Mouse (Mus musculus) forebrain, embryonic 14.5 days (tissue): ENCODE results near the gene Gm39566. TPM values are rescaled to one million over a fixed set of nuclear protein-coding genes. Genes with fewer than 3 reads are reported as not detected.

Experiments
- ATAC-seq: fragments of 200-750 bp; cut with Nextera tagmentation; 2 replicates; pipeline ENCODE4 v1.8.0; 2017; ENCODE audit warnings: mild to moderate bottlenecking, moderate library complexity
- DNase-seq: peaks from one replicate; pipeline ENCODE4 v3.0.0-alpha.2; 2015; ENCODE audit warnings: low spot score
- H3K27ac ChIP-seq: fragments of 300-500 bp; sonication (generic); 2 replicates; pipeline ENCODE4 v1.5.1; 2014; ENCODE audit warnings: low read depth, mild to moderate bottlenecking, control low read depth, low read length, moderate library complexity
- H3K27me3 ChIP-seq: fragments of 300-500 bp; sonication (generic); replicated peaks from 2 replicates; pipeline ENCODE4 v1.6.1; 2014; ENCODE audit warnings: low read length, control low read depth, mixed read lengths; ENCODE audit not compliant: control insufficient read depth, insufficient read depth
- H3K36me3 ChIP-seq: fragments of 300-500 bp; sonication (generic); 2 replicates; pipeline ENCODE4 v1.6.1; 2014; ENCODE audit warnings: low read length, control low read depth; ENCODE audit not compliant: control insufficient read depth, insufficient read depth
- H3K4me1 ChIP-seq: fragments of 300-500 bp; sonication (generic); 2 replicates; pipeline ENCODE4 v1.6.1; 2014; ENCODE audit warnings: antibody characterized with exemption, low read length, control low read depth; ENCODE audit not compliant: control insufficient read depth, insufficient read depth
- H3K4me2 ChIP-seq: fragments of 300-500 bp; sonication (generic); 2 replicates; pipeline ENCODE4 v1.6.1; 2014; ENCODE audit warnings: mild to moderate bottlenecking, control low read depth, low read length
- H3K4me3 ChIP-seq: fragments of 300-500 bp; sonication (generic); 2 replicates; pipeline ENCODE4 v1.5.1; 2014; ENCODE audit warnings: low read depth, low read length, control low read depth
- H3K9ac ChIP-seq: fragments of 300-500 bp; sonication (generic); 2 replicates; pipeline ENCODE4 v1.6.1; 2014; ENCODE audit warnings: mild to moderate bottlenecking, low read length, control low read depth, moderate library complexity
- H3K9me3 ChIP-seq: fragments of 300-500 bp; sonication (generic); replicated peaks from 2 replicates; pipeline ENCODE4 v1.6.1; 2016; ENCODE audit warnings: low read length, control low read depth, mixed read lengths; ENCODE audit not compliant: control insufficient read depth
- WGBS: fragments of 180-500 bp; shearing (Covaris S2); extraction: QIAGEN DNeasy Blood & Tissue Kit; methylation state at CpG from one replicate; pipeline ENCODE4 v1.1.7; 2014; 5-methylcytosine and 5-hydroxymethylcytosine counted together
- polyA plus RNA-seq: library from polyadenylated mRNA; unstranded; fragments of >200 nt; fragmentation: Nextera tagmentation; extraction: Ambion mirVana; gene quantifications from 2 replicates; pipeline ENCODE4 v1.2.1, GENCODE M21; 2014

The Gm39566 gene
- polyA plus RNA-seq, 1 experiment from 2014 or later, result not detected

- DNase-seq, result peak; percentile 76
- Histone ChIP-seq H3K9ac (peak overlapping the region; percentile 75), H3K4me2 (peak overlapping the region; percentile 98), H3K36me3 (no peaks in the 10 kb centered on the region), H3K27me3 (peaks cover 27% of the 10 kb centered on the region), H3K4me3 (peak overlapping the region; percentile 56), H3K9me3 (no peaks in the 10 kb centered on the region), H3K4me1 (peaks cover 43% of the 10 kb centered on the region), H3K27ac (peak overlapping the region; percentile 70; the same call in 1 of the 2 replicates)
- WGBS, result under 1% methylated on average over 60 of the region's 60 CpGs
- peak; percentile 33 for ATAC-seq
These were observed 11.1 kb downstream of the Gm39566 start for GRCm38 (mm10) chr11:69803786-69804651.

- H3K4me2 ChIP-seq, result peak overlapping the region; percentile 98
- H3K9me3 ChIP-seq, result no peaks in the 10 kb centered on the region
- 0 out of 2 replicates have a peak, but pooled peaks have one; percentile 1 for ATAC-seq
- H3K36me3 ChIP-seq, result no peaks in the 10 kb centered on the region
- 2% methylated on average over 12 of the region's 12 CpGs for WGBS
- DNase-seq, result no peak
- peak overlapping the region; percentile 70; the same call in 1 of the 2 replicates for H3K27ac ChIP-seq
- peaks cover 46% of the 10 kb centered on the region for H3K4me1 ChIP-seq
- H3K9ac ChIP-seq, result peak overlapping the region; percentile 75
- H3K4me3 ChIP-seq, result peak overlapping the region; percentile 56
- peaks cover 27% of the 10 kb centered on the region for H3K27me3 ChIP-seq
These were observed 11.8 kb downstream of the Gm39566 start for GRCm38 (mm10) chr11:69803328-69803727.

- peak overlapping the region; percentile 56 for H3K4me3 ChIP-seq
- no peaks in the 10 kb centered on the region for H3K9me3 ChIP-seq
- under 1% methylated on average over 33 of the region's 33 CpGs for WGBS
- H3K36me3 ChIP-seq, result no peaks in the 10 kb centered on the region
- DNase-seq (peak; percentile 86), ATAC-seq (peak; percentile 29)
- peak overlapping the region; percentile 75 for H3K9ac ChIP-seq
- peak overlapping the region; percentile 98 for H3K4me2 ChIP-seq
- peaks cover 27% of the 10 kb centered on the region for H3K27me3 ChIP-seq
- peaks cover 46% of the 10 kb centered on the region for H3K4me1 ChIP-seq
- peak overlapping the region; percentile 70 for H3K27ac ChIP-seq
These were observed 12.4 kb downstream of the Gm39566 start for GRCm38 (mm10) chr11:69802648-69803105.

- peaks cover 27% of the 10 kb centered on the region for H3K27me3 ChIP-seq
- H3K9me3 ChIP-seq, result no peaks in the 10 kb centered on the region
- peak within 1 kb of the TSS; percentile 56 for H3K4me3 ChIP-seq
- peak within 1 kb of the TSS; percentile 98 for H3K4me2 ChIP-seq
- peak within 1 kb of the TSS; percentile 75 for H3K9ac ChIP-seq
- H3K36me3 ChIP-seq, result no peaks in the 10 kb centered on the region
- peaks cover 46% of the 10 kb centered on the region for H3K4me1 ChIP-seq
- no peak for ATAC-seq
- DNase-seq, result no peak
- WGBS, result 1% methylated on average over 33 of the region's 33 CpGs
- H3K27ac ChIP-seq, result peak within 1 kb of the TSS; percentile 88
These were observed 13.6 kb downstream of the Gm39566 start, which contains the start of gene Fgf11 for GRCm38 (mm10) chr11:69801379-69801977. Fgf11 (minus strand) TSS chr11:69801857.

GRCm38 (mm10) chr11:69800392-69801197, 14.5 kb downstream of the Gm39566 start:
- Histone ChIP-seq H3K36me3 (no peaks in the 10 kb centered on the region), H3K4me1 (peaks cover 46% of the 10 kb centered on the region), H3K9me3 (no peaks in the 10 kb centered on the region), H3K27ac (peak overlapping the region; percentile 88), H3K27me3 (peaks cover 21% of the 10 kb centered on the region), H3K9ac (peak overlapping the region; percentile 73), H3K4me3 (peak overlapping the region; percentile 56), H3K4me2 (peak overlapping the region; percentile 98)
- DNase-seq (peak; percentile 90), ATAC-seq (peak; percentile 80)
- WGBS, result under 1% methylated on average over 36 of the region's 36 CpGs

DNA sequence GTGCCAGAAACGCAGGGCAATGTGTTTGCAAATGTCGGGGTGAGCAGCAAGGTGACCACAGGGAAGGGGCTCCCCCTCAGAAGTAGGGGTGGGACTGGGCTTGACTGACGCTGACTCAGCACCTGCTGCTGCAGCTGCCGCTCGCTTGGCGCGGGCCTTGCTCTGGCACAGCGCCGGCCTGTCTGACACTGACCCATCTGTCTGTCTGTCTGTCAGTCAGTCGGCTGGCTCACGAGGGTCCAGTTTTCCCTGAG, 15.0 kb downstream of the Gm39566 start:
- DNase-seq (peak; percentile 77), ATAC-seq (peak; percentile 45)
- no peaks in the 10 kb centered on the region for H3K36me3 ChIP-seq
- peak overlapping the region; percentile 88 for H3K27ac ChIP-seq
- under 1% methylated on average over 11 of the region's 11 CpGs for WGBS
- peak overlapping the region; percentile 56 for H3K4me3 ChIP-seq
- peak overlapping the region; percentile 98 for H3K4me2 ChIP-seq
- no peaks in the 10 kb centered on the region for H3K9me3 ChIP-seq
- H3K4me1 ChIP-seq, result peaks cover 46% of the 10 kb centered on the region
- H3K9ac ChIP-seq, result peak overlapping the region; percentile 73
- H3K27me3 ChIP-seq, result peaks cover 15% of the 10 kb centered on the region

- H3K36me3 ChIP-seq, result no peaks in the 10 kb centered on the region
- H3K4me3 ChIP-seq, result peak overlapping the region; percentile 56
- peak overlapping the region; percentile 73; the same call in 1 of the 2 replicates for H3K9ac ChIP-seq
- no peaks in the 10 kb centered on the region for H3K9me3 ChIP-seq
- H3K4me2 ChIP-seq, result peak overlapping the region; percentile 98
- H3K27ac ChIP-seq, result peak overlapping the region; percentile 88
- H3K27me3 ChIP-seq, result peaks cover 10% of the 10 kb centered on the region
- peak; percentile 68 for DNase-seq
- WGBS, result 21% methylated on average over 11 of the region's 12 CpGs
- peaks cover 44% of the 10 kb centered on the region for H3K4me1 ChIP-seq
- no peak for ATAC-seq
These were observed 15.5 kb downstream of the Gm39566 start for GRCm38 (mm10) chr11:69799394-69800137.

- H3K27me3 ChIP-seq, result peaks cover 5% of the 10 kb centered on the region; the same call in 1 of the 2 replicates
- 80% methylated on average over 7 of the region's 7 CpGs for WGBS
- no peaks in the 10 kb centered on the region for H3K9me3 ChIP-seq
- no peak for DNase-seq
- H3K36me3 ChIP-seq, result no peaks in the 10 kb centered on the region
- H3K4me3 ChIP-seq, result no peak overlapping the region
- H3K4me2 ChIP-seq, result no peak overlapping the region
- H3K4me1 ChIP-seq, result peaks cover 27% of the 10 kb centered on the region
- ATAC-seq, result no peak
- no peak overlapping the region; the same call in 1 of the 2 replicates for H3K27ac ChIP-seq
- no peak overlapping the region for H3K9ac ChIP-seq
These were observed 17.2 kb downstream of the Gm39566 start for GRCm38 (mm10) chr11:69797924-69798323.
